Mouse (Mus musculus) heart, postnatal 0 days (tissue): ENCODE measurements at regions not wholly inside any gene's neighbourhood (a gene's known extent, or its start where the extent isn't known, plus 50 kb on each side); places are given as distances from the start of the nearest gene placed in this dataset.

Experiments
- CTCF ChIP-seq: IDR thresholded peaks from 2 replicates; pipeline ENCODE4 v1.5.1; 2016; ENCODE audit warnings: antibody characterized with exemption, control low read depth, low read depth
- EP300 ChIP-seq: IDR thresholded peaks from 2 replicates; pipeline ENCODE4 v1.6.1; 2016; ENCODE audit warnings: antibody characterized with exemption, low read depth

- TF ChIP-seq CTCF (no peak), EP300 (no peak)
These were observed 126.2 kb downstream of the Cpeb2 start for GRCm38 (mm10) chr5:43358928-43359765.
